Mouse (Mus musculus) lung, postnatal 0 days (tissue): Measurements from ENCODE around the gene Hsh2d.

Source experiments
- CTCF ChIP-seq: IDR thresholded peaks from 2 replicates; pipeline ENCODE4 v1.5.1; 2016; ENCODE audit warnings: antibody characterized with exemption, mild to moderate bottlenecking
- EP300 ChIP-seq: IDR thresholded peaks from 2 replicates; pipeline ENCODE4 v1.6.1; 2016; ENCODE audit warnings: antibody characterized with exemption, mild to moderate bottlenecking, control low read depth

DNA sequence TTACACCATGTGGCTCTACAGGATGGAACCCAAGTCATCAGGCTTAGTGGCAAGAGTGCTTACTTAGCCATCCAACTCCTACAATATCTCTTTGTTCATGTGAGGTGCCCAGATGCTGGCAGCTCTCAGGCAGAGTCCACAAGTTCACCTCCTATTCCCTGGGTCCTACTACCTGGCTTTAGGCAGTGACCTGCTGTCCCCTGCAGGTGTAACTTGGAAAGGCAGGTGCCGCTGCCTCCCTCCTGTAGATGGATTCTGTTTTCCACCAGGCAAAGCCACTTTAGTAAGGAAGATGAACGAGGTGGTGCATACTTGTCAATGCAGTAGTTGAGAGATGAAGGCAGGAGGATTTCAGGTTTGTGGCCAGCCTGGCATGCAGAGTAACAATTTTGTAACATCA lies 25.6 kb downstream of the Hsh2d start:
- TF ChIP-seq CTCF: peak; percentile 78
- TF ChIP-seq EP300: no peak
